Mouse (Mus musculus): ENCODE measurements at regions not wholly inside any gene's neighbourhood (a gene's known extent, or its start where the extent isn't known, plus 50 kb on each side); places are given as distances from the start of the nearest gene placed in this dataset.

GRCm38 (mm10) chr7:68858471-68859210 is 109.6 kb upstream of the Arrdc4 start:
- no peak for DNase-seq (ENCODE audit: low spot score in 2 of 2)

DNA sequence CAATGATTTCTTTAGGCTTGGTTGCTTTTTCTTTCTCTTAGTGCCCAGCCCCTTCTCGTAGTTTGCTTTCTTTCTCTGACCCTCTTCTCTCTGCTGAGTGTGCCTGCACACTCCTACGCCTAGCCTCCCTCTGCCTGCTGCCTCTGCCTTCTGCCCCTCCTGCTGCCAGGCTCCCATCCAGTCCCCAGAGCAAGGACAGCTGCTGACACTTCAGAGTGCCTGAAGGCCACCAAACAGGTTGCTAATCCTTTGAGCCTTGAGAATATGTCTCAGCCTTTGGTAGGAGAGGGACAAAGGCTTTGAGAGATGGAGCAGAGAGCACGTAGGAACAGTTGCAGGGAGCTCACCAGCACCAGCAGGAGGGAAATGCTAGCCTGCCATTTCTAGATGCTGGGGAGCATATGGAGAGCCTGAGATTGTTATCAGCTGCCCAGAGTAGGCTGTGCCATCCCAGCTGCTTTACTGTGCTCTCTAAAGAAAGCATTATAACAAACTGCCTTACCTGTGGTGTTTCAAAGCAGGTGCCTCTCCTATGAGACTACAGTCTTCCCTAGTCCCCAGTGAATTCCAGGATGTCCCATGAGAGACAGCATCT is 103.0 kb upstream of the Arrdc4 start:
- DNase-seq (ENCODE audit: low spot score in 2 of 2): no peak

DNA sequence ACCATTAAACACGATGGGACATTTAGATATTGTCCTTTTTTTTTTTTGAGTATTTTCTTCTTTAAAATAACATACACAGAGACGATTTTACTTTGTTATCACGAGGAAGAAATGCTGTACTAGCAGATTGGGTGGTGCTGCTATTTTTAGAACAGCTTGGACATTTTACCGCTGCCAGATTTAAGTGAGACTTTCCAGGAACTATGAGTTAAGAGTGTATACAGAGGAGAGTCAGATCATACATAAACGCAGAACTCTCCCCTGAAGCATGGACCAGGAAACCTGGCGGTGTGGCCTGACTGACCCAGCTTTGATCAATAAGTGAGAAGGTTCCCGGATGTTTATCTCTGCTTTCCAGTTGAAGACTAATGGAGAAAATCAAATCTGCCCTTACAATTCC is 95.6 kb upstream of the Arrdc4 start:
- DNase-seq (ENCODE audit: low spot score in 2 of 2): no peak

- DNase-seq (ENCODE audit: low spot score in 2 of 2): peak; percentile 4 to 26
These were observed 94.3 kb upstream of the Arrdc4 start for GRCm38 (mm10) chr7:68843374-68843773.

GRCm38 (mm10) chr7:68833977-68834791 is 85.1 kb upstream of the Arrdc4 start:
- no peak for DNase-seq (ENCODE audit: low spot score in 2 of 2)

GRCm38 (mm10) chr7:68833517-68833916 is 84.5 kb upstream of the Arrdc4 start:
- no peak for DNase-seq (ENCODE audit: low spot score in 2 of 2)

DNA sequence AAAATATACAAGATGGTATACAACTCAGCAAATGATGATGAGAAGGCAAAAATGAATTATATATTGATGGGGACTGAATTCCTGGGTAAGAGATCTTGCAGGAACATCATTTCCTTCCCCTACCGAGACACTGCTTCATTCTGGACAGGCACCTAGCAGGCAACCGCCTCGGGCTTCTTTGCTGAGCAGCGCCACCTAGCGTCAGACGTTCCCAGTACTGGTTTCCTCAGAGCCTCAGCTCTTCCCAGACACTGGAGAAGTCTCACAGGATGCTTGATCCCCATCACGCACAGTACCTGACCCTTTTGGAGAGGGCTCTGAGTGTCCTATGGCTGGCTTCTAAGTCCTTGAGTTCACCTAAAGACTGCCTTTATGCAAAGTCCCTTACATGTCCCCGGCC is 80.8 kb upstream of the Arrdc4 start:
- peak; percentile 38 to 74 for DNase-seq (ENCODE audit: low spot score in 2 of 2)

DNA sequence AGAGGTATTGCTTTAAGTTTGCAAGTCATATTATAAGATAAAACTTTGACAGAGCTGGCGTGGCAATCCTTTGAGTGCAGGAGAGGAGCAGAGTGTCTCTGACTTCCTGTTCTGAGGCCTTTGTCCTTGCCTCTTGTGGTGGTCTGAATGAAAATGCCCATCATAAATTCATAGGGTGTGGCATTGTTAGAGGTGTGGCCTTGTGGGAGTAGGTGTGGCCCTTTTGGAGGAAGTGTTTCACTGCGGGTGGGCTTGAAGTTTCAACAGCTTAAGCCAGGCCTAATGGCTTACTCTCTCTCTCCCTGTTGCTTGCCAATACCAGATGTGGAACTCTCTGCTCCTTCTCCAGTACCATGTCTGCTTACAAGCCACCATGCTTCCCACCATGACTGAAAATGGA is 75.4 kb upstream of the Arrdc4 start:
- no peak for DNase-seq (ENCODE audit: low spot score in 2 of 2)

DNA sequence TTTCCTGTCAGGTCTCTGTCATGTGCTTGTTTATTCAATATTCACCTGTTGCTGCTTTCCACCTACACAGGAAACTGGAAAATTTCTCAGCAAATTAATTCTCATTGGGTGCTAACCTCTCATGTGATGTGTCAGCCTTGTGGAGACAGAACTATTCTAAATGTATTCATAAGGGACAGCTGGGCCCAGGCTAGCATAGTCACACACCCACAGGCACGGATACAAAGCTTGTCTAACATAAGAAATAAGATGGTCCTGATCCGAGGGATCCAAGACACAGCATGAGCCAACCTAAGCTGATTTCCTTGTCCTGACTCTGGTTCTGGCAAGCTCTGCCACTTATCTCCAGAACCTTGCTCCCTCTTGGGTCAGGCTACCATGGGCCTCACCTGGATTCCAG is 74.6 kb upstream of the Arrdc4 start:
- DNase-seq (ENCODE audit: low spot score in 2 of 2): no peak

DNA sequence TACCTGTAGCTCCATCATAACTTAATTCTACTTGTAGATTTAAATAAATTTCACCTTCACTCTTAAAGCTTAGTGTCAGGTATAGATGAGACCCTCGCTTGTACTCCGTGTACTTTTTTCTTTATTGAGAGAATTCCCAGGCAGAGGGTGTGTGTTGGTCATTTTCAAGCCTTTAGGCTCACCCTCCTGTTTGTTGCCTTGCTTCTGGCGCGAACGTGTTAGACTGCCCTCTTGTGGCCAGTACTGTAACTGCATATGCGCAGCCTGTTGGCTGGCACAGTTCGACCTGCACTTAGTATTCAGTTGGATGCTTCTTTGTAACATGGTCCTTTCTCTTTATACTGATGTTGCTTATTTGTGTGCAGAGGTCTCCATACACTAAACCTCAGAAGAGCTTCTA is 74.1 kb upstream of the Arrdc4 start:
- DNase-seq (ENCODE audit: low spot score in 2 of 2): peak; percentile 9 to 44

GRCm38 (mm10) chr7:68814823-68815666 is 66.0 kb upstream of the Arrdc4 start:
- DNase-seq (ENCODE audit: low spot score in 2 of 2): no peak

DNA sequence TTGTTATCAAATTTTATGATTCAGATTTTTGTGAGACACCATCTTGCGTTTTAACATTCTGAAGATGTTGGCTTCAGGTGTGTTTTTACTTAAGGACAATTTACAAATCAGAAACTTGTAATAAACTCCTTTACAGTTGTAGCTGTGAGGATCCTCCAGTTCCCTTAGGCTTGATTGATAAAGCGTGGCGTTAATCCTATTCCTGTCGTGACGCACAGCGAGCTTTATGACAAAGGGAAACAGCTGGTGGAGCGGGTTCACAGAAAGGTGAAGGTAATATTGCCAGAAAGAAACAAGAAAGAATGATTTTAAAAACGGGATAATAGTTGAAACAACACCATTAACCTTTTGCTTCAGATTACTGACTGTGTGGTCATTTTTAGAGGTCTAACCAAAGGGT is 60.7 kb upstream of the Arrdc4 start:
- DNase-seq (ENCODE audit: low spot score in 2 of 2): no peak

Data from spleen, postnatal 10 days (tissue).